Comparison of ENCODE assay signal across 17 mouse cellular contexts in genomic region chr4:86359398-86359797, GRCm38 (mm10).
"Had no signal": no experiment of that assay in that cellular context is flagged by ENCODE, and none has a peak within 500 bp of the region (broad histone marks: within the 10 kb centered on the region; RNA-seq: fewer than 3 reads in every experiment).

No protein-coding gene starts in this region.

- DNase-seq: kidney, adult 2 months; kidney, postnatal 14 days; liver; liver, embryonic 13.5 days; liver, postnatal 0 days; lung, postnatal 14 days; retina, postnatal 1 day; right cerebral cortex, postnatal 14 days; thymus, postnatal 25 days had no signal

- H3K4me1 ChIP-seq: kidney, embryonic 15.5 days; liver, embryonic 13.5 days; lung, embryonic 15.5 days; megakaryocyte, embryonic 14.5 days; midbrain, embryonic 12.5 days; neural tube, embryonic 13.5 days had no signal

- H3K9ac ChIP-seq: kidney, embryonic 15.5 days; liver, embryonic 13.5 days; liver, postnatal 0 days; lung, embryonic 15.5 days; midbrain, embryonic 12.5 days; neural tube, embryonic 13.5 days had no signal

- H3K4me3 ChIP-seq: kidney, embryonic 15.5 days; left cerebral cortex, adult 2 months; liver, embryonic 13.5 days; lung, embryonic 15.5 days; megakaryocyte, embryonic 14.5 days; midbrain, embryonic 12.5 days; neural tube, embryonic 13.5 days had no signal

- H3K4me2 ChIP-seq: kidney, embryonic 15.5 days; liver, embryonic 13.5 days; lung, embryonic 15.5 days; midbrain, embryonic 12.5 days; neural tube, embryonic 13.5 days had no signal

- H3K36me3 ChIP-seq: kidney, embryonic 15.5 days; liver, embryonic 13.5 days; lung, embryonic 15.5 days; midbrain, embryonic 12.5 days; neural tube, embryonic 13.5 days had no signal

- ATAC-seq: liver, postnatal 0 days; midbrain, embryonic 16.5 days had no signal

- H3K9me3 ChIP-seq: kidney, embryonic 15.5 days; liver, embryonic 13.5 days; lung, embryonic 15.5 days; megakaryocyte, embryonic 14.5 days; midbrain, embryonic 12.5 days; neural tube, embryonic 13.5 days had no signal

- H3K27ac ChIP-seq: kidney, embryonic 15.5 days; left cerebral cortex, adult 2 months; liver, embryonic 13.5 days; lung, embryonic 15.5 days; macrophage; midbrain, embryonic 12.5 days; neural tube, embryonic 13.5 days had no signal

- H3K27me3 ChIP-seq: kidney, embryonic 15.5 days; liver, embryonic 13.5 days; lung, embryonic 15.5 days; megakaryocyte, embryonic 14.5 days; midbrain, embryonic 12.5 days; neural tube, embryonic 13.5 days had no signal
